Mouse (Mus musculus): ENCODE results near the gene 2210407C18Rik. TPM values are rescaled to one million over a fixed set of nuclear protein-coding genes. Genes with fewer than 3 reads are reported as not detected.

The 2210407C18Rik gene
- polyA plus RNA-seq, 1 experiment from 2014 or later = not detected

- Histone ChIP-seq H3K9me3 (replicated peaks; ENCODE audit: control insufficient read depth, low read length) (no peaks in the 10 kb centered on the region), H3K27ac (ENCODE audit: low read length) (no peak overlapping the region), H3K4me3 (ENCODE audit: low read depth, low read length) (no peak overlapping the region), H3K36me3 (ENCODE audit: control insufficient read depth, insufficient read depth) (no peaks in the 10 kb centered on the region), H3K9ac (ENCODE audit: low read depth, low read length) (no peak overlapping the region), H3K4me1 (ENCODE audit: control insufficient read depth, low read depth, low read length) (no peaks in the 10 kb centered on the region), H3K4me2 (ENCODE audit: low read depth, low read length) (no peak overlapping the region), H3K27me3 (ENCODE audit: control insufficient read depth, insufficient read depth, low read depth, low read length) (no peaks in the 10 kb centered on the region)
- 58% methylated on average over 12 of the region's 12 CpGs for WGBS (ENCODE audit: insufficient replicate concordance)
- ATAC-seq (ENCODE audit: low read depth) = no peak
These were observed 9.5 kb downstream of the 2210407C18Rik start for GRCm38 (mm10) chr11:58606177-58606919.

GRCm38 (mm10) chr11:58605228-58605627 lies 10.6 kb downstream of the 2210407C18Rik start:
- no peaks in the 10 kb centered on the region for H3K27me3 ChIP-seq (ENCODE audit: control insufficient read depth, insufficient read depth, low read depth, low read length)
- no peaks in the 10 kb centered on the region for H3K36me3 ChIP-seq (ENCODE audit: control insufficient read depth, insufficient read depth)
- H3K4me3 ChIP-seq (ENCODE audit: low read depth, low read length) = no peak overlapping the region
- H3K9ac ChIP-seq (ENCODE audit: low read depth, low read length) = no peak overlapping the region
- ATAC-seq (ENCODE audit: low read depth) = no peak
- H3K9me3 ChIP-seq (replicated peaks; ENCODE audit: control insufficient read depth, low read length) = no peaks in the 10 kb centered on the region
- H3K4me1 ChIP-seq (ENCODE audit: control insufficient read depth, low read depth, low read length) = no peaks in the 10 kb centered on the region
- H3K27ac ChIP-seq (ENCODE audit: low read length) = no peak overlapping the region
- WGBS (ENCODE audit: insufficient replicate concordance) = 42% methylated on average over 3 of the region's 3 CpGs
- no peak overlapping the region for H3K4me2 ChIP-seq (ENCODE audit: low read depth, low read length)

- Histone ChIP-seq H3K4me2 (ENCODE audit: low read depth, low read length) (no peak overlapping the region), H3K36me3 (ENCODE audit: control insufficient read depth, insufficient read depth) (no peaks in the 10 kb centered on the region), H3K9ac (ENCODE audit: low read depth, low read length) (no peak overlapping the region), H3K27me3 (ENCODE audit: control insufficient read depth, insufficient read depth, low read depth, low read length) (no peaks in the 10 kb centered on the region), H3K4me1 (ENCODE audit: control insufficient read depth, low read depth, low read length) (no peaks in the 10 kb centered on the region), H3K4me3 (ENCODE audit: low read depth, low read length) (no peak overlapping the region), H3K27ac (ENCODE audit: low read length) (no peak overlapping the region), H3K9me3 (replicated peaks; ENCODE audit: control insufficient read depth, low read length) (no peaks in the 10 kb centered on the region)
- WGBS (ENCODE audit: insufficient replicate concordance) = 34% methylated on average over 2 of the region's 2 CpGs
- 0 out of 2 replicates have a peak, but pooled peaks have one; percentile 27 for ATAC-seq (ENCODE audit: low read depth)
These were observed 11.2 kb downstream of the 2210407C18Rik start for GRCm38 (mm10) chr11:58604688-58605087.

GRCm38 (mm10) chr11:58602800-58603560 lies 12.9 kb downstream of the 2210407C18Rik start:
- Histone ChIP-seq H3K27ac (ENCODE audit: low read length) (no peak overlapping the region), H3K4me2 (ENCODE audit: low read depth, low read length) (no peak overlapping the region), H3K4me3 (ENCODE audit: low read depth, low read length) (no peak overlapping the region), H3K9me3 (replicated peaks; ENCODE audit: control insufficient read depth, low read length) (no peaks in the 10 kb centered on the region), H3K9ac (ENCODE audit: low read depth, low read length) (no peak overlapping the region), H3K4me1 (ENCODE audit: control insufficient read depth, low read depth, low read length) (no peaks in the 10 kb centered on the region), H3K36me3 (ENCODE audit: control insufficient read depth, insufficient read depth) (no peaks in the 10 kb centered on the region), H3K27me3 (ENCODE audit: control insufficient read depth, insufficient read depth, low read depth, low read length) (no peaks in the 10 kb centered on the region)
- 61% methylated on average over 6 of the region's 6 CpGs for WGBS (ENCODE audit: insufficient replicate concordance)
- no peak for ATAC-seq (ENCODE audit: low read depth)

- Histone ChIP-seq H3K27ac (ENCODE audit: low read length) (no peak overlapping the region), H3K4me2 (ENCODE audit: low read depth, low read length) (no peak overlapping the region), H3K9me3 (replicated peaks; ENCODE audit: control insufficient read depth, low read length) (no peaks in the 10 kb centered on the region), H3K4me1 (ENCODE audit: control insufficient read depth, low read depth, low read length) (no peaks in the 10 kb centered on the region), H3K36me3 (ENCODE audit: control insufficient read depth, insufficient read depth) (no peaks in the 10 kb centered on the region), H3K27me3 (ENCODE audit: control insufficient read depth, insufficient read depth, low read depth, low read length) (no peaks in the 10 kb centered on the region), H3K9ac (ENCODE audit: low read depth, low read length) (no peak overlapping the region), H3K4me3 (ENCODE audit: low read depth, low read length) (no peak overlapping the region)
- no peak for ATAC-seq (ENCODE audit: low read depth)
These were observed 13.8 kb downstream of the 2210407C18Rik start for GRCm38 (mm10) chr11:58602062-58602461.

GRCm38 (mm10) chr11:58597837-58598236 lies 18.0 kb downstream of the 2210407C18Rik start:
- 59% methylated on average over 13 of the region's 13 CpGs for WGBS (ENCODE audit: insufficient replicate concordance)
- Histone ChIP-seq H3K4me1 (ENCODE audit: control insufficient read depth, low read depth, low read length) (no peaks in the 10 kb centered on the region), H3K36me3 (ENCODE audit: control insufficient read depth, insufficient read depth) (no peaks in the 10 kb centered on the region), H3K4me3 (ENCODE audit: low read depth, low read length) (no peak overlapping the region), H3K4me2 (ENCODE audit: low read depth, low read length) (no peak overlapping the region), H3K9ac (ENCODE audit: low read depth, low read length) (no peak overlapping the region), H3K27me3 (ENCODE audit: control insufficient read depth, insufficient read depth, low read depth, low read length) (no peaks in the 10 kb centered on the region), H3K27ac (ENCODE audit: low read length) (no peak overlapping the region), H3K9me3 (replicated peaks; ENCODE audit: control insufficient read depth, low read length) (no peaks in the 10 kb centered on the region)
- ATAC-seq (ENCODE audit: low read depth) = no peak

- Histone ChIP-seq H3K9ac (ENCODE audit: low read depth, low read length) (no peak within 1 kb of the TSS), H3K27me3 (ENCODE audit: control insufficient read depth, insufficient read depth, low read depth, low read length) (no peaks in the 10 kb centered on the region), H3K4me2 (ENCODE audit: low read depth, low read length) (no peak within 1 kb of the TSS), H3K4me1 (ENCODE audit: control insufficient read depth, low read depth, low read length) (no peaks in the 10 kb centered on the region), H3K27ac (ENCODE audit: low read length) (no peak within 1 kb of the TSS), H3K9me3 (replicated peaks; ENCODE audit: control insufficient read depth, low read length) (no peaks in the 10 kb centered on the region), H3K36me3 (ENCODE audit: control insufficient read depth, insufficient read depth) (no peaks in the 10 kb centered on the region), H3K4me3 (ENCODE audit: low read depth, low read length) (no peak within 1 kb of the TSS)
- no peak for ATAC-seq (ENCODE audit: low read depth)
- WGBS (ENCODE audit: insufficient replicate concordance) = 56% methylated on average over 6 of the region's 6 CpGs
These were observed 21.1 kb downstream of the 2210407C18Rik start, which contains the start of gene Olfr324 for GRCm38 (mm10) chr11:58594814-58595213. TSS of gene Olfr324 (plus strand) at chr11:58595114.

GRCm38 (mm10) chr11:58588620-58589250 lies 27.1 kb downstream of the 2210407C18Rik start:
- 49% methylated on average over 3 of the region's 3 CpGs for WGBS (ENCODE audit: insufficient replicate concordance)
- no peak overlapping the region for H3K4me2 ChIP-seq (ENCODE audit: low read depth, low read length)
- no peaks in the 10 kb centered on the region for H3K27me3 ChIP-seq (ENCODE audit: control insufficient read depth, insufficient read depth, low read depth, low read length)
- no peak overlapping the region for H3K4me3 ChIP-seq (ENCODE audit: low read depth, low read length)
- H3K36me3 ChIP-seq (ENCODE audit: control insufficient read depth, insufficient read depth) = no peaks in the 10 kb centered on the region
- H3K27ac ChIP-seq (ENCODE audit: low read length) = no peak overlapping the region; the same call in 1 of the 2 replicates
- peaks cover 19% of the 10 kb centered on the region for H3K4me1 ChIP-seq (ENCODE audit: control insufficient read depth, low read depth, low read length)
- H3K9me3 ChIP-seq (replicated peaks; ENCODE audit: control insufficient read depth, low read length) = no peaks in the 10 kb centered on the region
- no peak for ATAC-seq (ENCODE audit: low read depth)
- no peak overlapping the region for H3K9ac ChIP-seq (ENCODE audit: low read depth, low read length)

All from liver, embryonic 16.5 days (tissue).